In the genomic region with DNA sequence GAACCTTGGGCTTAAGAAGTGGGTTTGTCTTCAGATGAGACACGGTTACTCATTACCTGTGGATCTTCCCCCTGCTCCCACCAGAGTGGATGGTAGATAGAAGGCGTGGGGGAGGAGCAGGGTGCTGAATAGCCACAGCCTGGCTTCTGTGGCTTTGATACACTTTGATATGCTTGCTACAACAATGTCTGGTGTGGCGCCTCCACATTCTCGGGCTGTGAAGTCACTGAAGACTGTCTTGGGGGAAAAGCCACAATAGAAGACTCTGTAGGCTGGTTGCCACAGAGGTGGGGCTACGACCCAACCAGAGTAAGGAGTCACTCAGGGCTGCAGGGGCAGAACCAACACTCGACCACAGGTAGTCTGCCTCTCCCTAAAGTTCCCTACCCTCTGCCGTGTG, we compare ENCODE assay signal across 17 mouse cellular contexts. TPM values are rescaled to one million over a fixed set of nuclear protein-coding genes. Genes with fewer than 3 reads are reported as not detected.
A peak's percentile ranks its signal among the peaks of the same experiment; 100 is the strongest.
DNase-seq lines count a peak whose midpoint lies in the region; ATAC-seq lines count a peak whose summit lies in the region.
"Had no signal": no experiment of that assay in that cellular context is flagged by ENCODE, and none has a peak within 500 bp of the region (broad histone marks: within the 10 kb centered on the region; RNA-seq: fewer than 3 reads in every experiment).

No protein-coding gene starts in this region.

- ATAC-seq in CD4-positive, CD25-positive, alpha-beta regulatory T cell, adult 4 months, result peak; percentile 36
- ATAC-seq: intestine, postnatal 0 days; midbrain, embryonic 16.5 days had no signal

- DNase-seq in kidney, adult 9 months, result peak; percentile 30
- no peak for DNase-seq in kidney, postnatal 4 days
- peak; percentile 22 for DNase-seq in R1 (ENCODE audit: low read depth, low spot score)
- DNase-seq in kidney, postnatal 14 days, result peak; percentile 21
- no peak for DNase-seq in adrenal gland, adult 18-20 months (ENCODE audit: low spot score in 2 of 2)
- DNase-seq in spleen, adult 18-20 months, result no peak
- no peak for DNase-seq in neural tube, embryonic 10.5 days (ENCODE audit: extremely low spot score, low spot score)
- DNase-seq: adrenal gland, adult 8-10 months; cerebellum, postnatal 36 days; heart, postnatal 14 days; lung, postnatal 10 days had no signal

RNA-seq across cellular contexts. Expression of a gene that starts 13.1 kb away (rescaled TPM):
- polyA plus RNA-seq in CD4-positive, CD25-positive, alpha-beta regulatory T cell, adult 4 months (2017; shearing (Covaris generic)), result not detected
- total RNA-seq in adrenal gland, adult 18-20 months (2021), result under 1 TPM; 0.22 to 0.80 TPM
- total RNA-seq: gastrocnemius, adult 8-10 months; megakaryocyte, adult 5-6 weeks had no signal
- polyA plus RNA-seq: liver, embryonic 14.5 days had no signal

Comparison
In these comparisons a context has a peak if more than half of its experiments do, and no peak if none do; other contexts are left out.
1. DNase-seq: peak in kidney, adult 9 months (single experiment), R1 (single experiment) and kidney, postnatal 14 days (single experiment); none in kidney, postnatal 4 days (0 of 2), adrenal gland, adult 18-20 months (0 of 2), spleen, adult 18-20 months (0 of 2) and neural tube, embryonic 10.5 days (single experiment).